Mouse (Mus musculus) common myeloid progenitor, adult 5-6 weeks (primary cell): ENCODE results near the gene Lrrc56. TPM values are rescaled to one million over a fixed set of nuclear protein-coding genes. Genes with fewer than 3 reads are reported as not detected.

Experiments used
- ATAC-seq: replicated peaks from 2 replicates; pipeline ENCODE4 v1.8.0; 2016; ENCODE audit warnings: low read depth, mild to moderate bottlenecking, moderate TSS enrichment, inconsistent platforms; ENCODE audit not compliant: poor library complexity, severe bottlenecking
- total RNA-seq: library from RNA; stranded (forward); fragments of 200-1000, 187-1606 nt; gene quantifications from 2 replicates; pipeline ENCODE4 v1.2.3, GENCODE M21; 2017

Gene Lrrc56
- total RNA-seq, 1 experiment from 2014 or later = 1.2 TPM

DNA sequence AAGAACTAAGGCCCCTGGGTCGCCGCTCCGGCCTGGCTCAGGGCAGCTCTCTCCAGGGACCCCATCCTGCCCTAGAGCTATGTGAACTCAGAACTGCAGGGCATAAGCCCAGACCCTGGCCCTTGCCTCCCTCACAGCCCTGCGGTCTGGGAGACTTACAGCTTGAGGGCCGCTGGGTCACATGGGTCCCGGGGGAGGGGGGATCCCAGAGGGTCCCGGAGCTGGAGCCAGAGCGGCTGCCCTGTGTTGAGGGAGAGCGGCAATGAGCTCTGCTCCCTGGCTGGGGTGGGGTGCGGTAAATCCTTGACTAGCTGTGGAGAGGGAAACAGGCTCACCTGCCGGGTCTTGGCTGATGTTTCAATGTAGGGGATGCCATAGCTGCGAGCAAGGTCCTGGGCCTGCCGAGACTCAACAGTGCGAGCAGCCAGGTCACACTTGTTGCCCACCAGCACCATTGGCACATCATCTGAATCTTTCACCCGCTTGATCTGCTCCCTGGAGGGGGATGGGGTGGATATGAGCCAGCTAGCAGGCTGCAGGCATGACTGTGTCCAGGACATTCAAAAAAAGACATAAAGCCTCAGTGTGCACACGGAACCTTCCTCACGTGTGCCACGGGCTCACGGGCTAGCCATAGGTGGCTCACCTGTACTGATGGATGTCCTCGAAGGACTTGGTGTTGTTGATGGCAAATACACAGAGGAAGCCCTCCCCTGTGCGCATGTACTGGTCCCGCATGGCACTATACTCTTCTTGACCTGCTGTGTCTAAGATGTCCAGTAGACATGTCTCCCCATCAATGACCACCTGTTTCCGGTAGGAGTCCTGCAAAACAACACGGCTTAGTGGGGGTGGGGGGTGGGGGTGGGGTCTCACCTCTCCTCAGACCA is 1.9 kb upstream of the Lrrc56 start:
- no peak for ATAC-seq

DNA sequence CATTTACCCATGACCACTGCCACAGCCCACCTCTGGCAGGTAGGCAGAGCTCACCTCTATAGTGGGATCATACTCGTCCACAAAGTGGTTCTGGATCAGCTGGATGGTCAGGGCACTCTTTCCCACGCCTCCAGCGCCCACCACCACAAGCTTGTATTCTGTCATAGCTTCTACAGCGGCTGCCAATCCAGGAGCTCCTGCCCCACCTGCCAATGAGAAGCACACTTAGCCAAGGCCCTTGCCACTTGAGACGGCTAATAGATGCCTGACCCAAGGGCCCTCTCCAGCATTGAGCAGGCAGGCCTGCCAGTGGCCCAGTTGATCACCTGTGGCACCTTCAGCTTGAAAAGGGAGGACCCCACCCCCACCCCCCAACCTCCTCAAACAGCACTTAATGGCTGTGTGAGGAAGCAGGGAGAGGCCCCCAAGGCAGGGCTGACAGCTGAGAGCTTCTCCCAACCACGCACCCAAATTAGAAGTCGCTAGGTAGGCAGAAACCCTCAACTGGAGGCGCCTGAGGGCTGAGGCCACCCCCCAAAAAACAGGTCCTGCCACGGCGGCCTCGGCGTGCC is 1.1 kb upstream of the Lrrc56 start:
- no peak for ATAC-seq

- no peak for ATAC-seq
Observed at GRCm38 (mm10) chr7:141193348-141193856, 555 bp upstream of the Lrrc56 start.

GRCm38 (mm10) chr7:141194409-141194808 is 452 bp downstream of the Lrrc56 start:
- ATAC-seq = no peak

DNA sequence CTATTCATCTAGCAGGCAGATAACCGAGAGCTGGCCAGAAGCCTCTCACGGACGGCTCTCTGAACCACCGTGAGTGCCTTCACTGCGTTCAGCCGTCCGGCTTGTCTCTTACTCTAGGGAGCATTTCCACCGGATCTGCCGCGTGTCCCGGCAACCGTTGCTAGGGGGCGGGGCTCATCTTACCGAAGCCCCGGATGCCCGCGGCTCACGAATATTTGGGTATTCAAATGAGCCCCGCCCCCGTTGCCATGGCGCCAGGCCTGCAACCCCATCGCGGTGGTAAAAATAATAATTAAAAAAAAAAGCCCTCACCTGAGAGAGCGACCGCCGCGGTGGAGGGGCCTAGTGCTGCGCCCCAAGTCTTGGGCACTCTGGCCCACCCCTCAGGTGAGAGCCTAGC is 873 bp downstream of the Lrrc56 start:
- peak; percentile 68 for ATAC-seq

GRCm38 (mm10) chr7:141195754-141196153 is 1.8 kb downstream of the Lrrc56 start:
- no peak for ATAC-seq

DNA sequence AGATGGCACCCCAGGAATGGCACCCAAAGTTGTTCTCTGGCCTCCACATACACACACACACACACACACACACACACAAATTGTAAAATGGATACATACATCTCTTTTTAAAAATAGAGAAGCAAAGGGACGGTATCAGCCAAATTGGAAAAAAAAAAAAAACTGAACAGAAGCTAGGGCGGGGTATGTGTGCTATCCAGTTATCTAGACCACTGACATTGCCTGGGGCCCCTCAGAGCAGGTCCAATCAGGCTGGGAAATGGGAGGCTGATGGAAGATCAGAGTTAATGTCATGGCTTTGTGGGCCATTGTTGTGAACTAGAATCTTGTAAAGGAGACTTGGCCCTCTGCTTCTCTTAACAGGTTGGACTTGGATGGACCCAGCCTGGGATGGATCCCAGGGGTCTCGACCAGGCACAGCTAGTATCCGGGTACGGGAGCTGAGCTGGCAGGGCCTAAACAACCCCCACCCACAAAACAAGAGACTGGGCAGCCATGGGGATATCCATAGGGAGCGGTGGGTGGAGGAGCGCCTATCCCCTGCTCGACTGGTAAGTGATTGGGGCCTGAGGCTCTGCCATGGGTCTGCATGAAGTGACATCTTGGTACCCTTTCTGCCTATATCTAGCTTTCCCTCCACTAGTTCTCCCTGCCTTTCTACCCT is 2.8 kb downstream of the Lrrc56 start:
- no peak for ATAC-seq

DNA sequence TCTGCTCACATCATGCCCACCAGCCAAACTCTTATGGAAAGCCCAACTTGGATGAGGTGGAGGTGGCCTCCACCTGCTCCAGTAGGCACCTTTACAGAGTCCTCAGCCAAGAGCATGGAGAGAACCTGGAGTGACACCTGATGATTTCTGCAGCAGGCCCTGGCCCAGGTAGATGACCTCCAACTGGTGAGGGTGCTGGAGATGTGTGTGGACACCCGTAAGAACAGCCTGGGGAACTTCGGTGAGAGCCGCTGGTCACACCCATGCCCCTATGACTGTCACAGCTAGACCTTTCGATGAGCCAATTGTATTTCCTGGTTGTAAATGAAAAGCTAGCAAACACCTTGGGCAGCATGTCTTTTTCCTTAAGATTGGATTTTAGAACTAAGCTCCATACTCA is 4.2 kb downstream of the Lrrc56 start:
- ATAC-seq = no peak

- ATAC-seq = no peak
Observed at GRCm38 (mm10) chr7:141204546-141204945, 10.6 kb downstream of the Lrrc56 start.

- no peak for ATAC-seq
Observed at GRCm38 (mm10) chr7:141205504-141205903, 11.5 kb downstream of the Lrrc56 start.

GRCm38 (mm10) chr7:141206182-141206937 is 12.4 kb downstream of the Lrrc56 start:
- ATAC-seq = no peak

GRCm38 (mm10) chr7:141209526-141209925 is 15.6 kb downstream of the Lrrc56 start:
- no peak for ATAC-seq

GRCm38 (mm10) chr7:141210137-141210536 is 16.2 kb downstream of the Lrrc56 start:
- no peak for ATAC-seq

DNA sequence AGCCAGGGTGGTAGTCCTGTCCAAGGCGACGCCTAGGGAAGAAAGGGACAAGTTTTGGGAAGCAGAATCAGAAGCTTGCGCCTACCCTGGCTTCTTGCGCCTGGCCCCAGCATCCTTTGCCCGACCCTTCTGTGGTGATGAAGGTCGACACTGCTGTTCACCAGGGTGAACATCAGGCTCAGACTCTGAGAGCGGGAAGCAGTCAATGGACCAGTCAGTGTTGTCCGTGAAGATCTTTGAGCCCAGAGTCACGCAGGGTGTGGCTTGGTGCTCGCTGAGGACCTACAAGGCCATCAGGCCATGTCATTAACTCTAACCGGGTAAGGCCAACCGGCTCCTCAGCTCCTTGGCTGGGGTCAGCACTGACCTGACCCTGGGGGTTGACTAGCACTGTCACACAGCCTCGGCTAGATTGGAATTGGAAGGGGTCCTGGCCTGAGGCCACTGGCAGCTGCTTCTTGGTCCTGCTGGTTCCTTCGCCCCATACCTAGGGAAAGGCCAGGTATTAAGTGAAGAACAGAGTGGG is 16.7 kb downstream of the Lrrc56 start:
- ATAC-seq = no peak

GRCm38 (mm10) chr7:141213133-141213532 is 19.2 kb downstream of the Lrrc56 start:
- ATAC-seq = no peak

GRCm38 (mm10) chr7:141213605-141214235 is 19.8 kb downstream of the Lrrc56 start, which contains the start of gene Lmntd2:
Lmntd2 (minus strand) TSS chr7:141214080.
- no peak for ATAC-seq

DNA sequence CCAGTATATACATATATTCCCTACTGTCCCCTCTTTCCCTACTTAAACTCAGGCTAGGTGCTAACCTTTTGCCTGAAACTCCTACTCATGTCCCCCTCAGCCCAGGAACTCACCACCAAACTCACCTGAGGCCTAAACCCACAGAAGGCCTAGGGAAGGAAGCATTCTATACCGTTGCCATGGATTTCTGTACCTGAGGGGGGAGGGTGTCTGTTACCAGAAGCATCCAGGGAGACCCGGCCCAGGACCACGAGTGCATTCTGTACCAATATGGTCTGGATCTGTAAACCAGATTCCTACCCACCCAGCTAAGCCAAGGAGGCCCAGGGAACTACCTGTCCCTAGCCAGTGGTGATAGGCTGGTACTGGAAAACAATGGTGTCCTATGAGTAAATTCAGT is 20.4 kb downstream of the Lrrc56 start:
- no peak for ATAC-seq

- peak; percentile 92 for ATAC-seq
Observed at GRCm38 (mm10) chr7:141215101-141215879, 21.3 kb downstream of the Lrrc56 start, which contains the start of gene Rassf7. Rassf7 (plus strand) TSS chr7:141215860.
